Mouse (Mus musculus): ENCODE measurements around the gene Fgfr2.

GRCm38 (mm10) chr7:130657751-130658150, 2465.4 kb downstream of the Fgfr2 start:
- TF ChIP-seq CTCF (IDR thresholded peaks at IDR 0.05) (no peak), EP300 (IDR thresholded peaks at IDR 0.05) (no peak)
